Mouse (Mus musculus) v-Abl transformed pro-B cells (cell line): ENCODE data around the gene Zbtb18.

Experiments used
- in situ Hi-C, 2 experiments: fragments of 400-800 bp; cut with MboI; formaldehyde crosslinking; loops; one replicate each; pipeline ENCODE4 v1.15.1; 2025; ENCODE audit not compliant: unreplicated experiment in 2 of 2

Zbtb18 gene

DNA sequence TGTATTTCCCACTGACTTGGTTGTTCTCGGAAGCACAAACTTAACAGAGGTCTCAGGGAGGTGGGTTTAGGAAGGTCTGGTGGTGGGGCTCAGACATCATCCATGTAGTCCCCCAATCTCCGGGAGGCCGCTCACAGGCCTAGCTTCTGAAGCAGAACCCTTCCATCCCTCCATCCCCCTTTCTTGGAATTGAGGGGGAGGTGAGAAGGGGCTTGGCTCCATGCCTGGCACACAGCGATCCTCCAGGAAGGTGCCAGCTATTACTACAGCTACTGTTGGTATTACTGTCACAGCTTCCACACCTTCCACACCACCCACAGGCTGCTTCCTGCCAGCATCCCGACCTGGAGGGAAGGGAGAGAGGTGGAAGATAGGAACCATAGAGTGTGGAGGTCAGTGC, 26.3 kb downstream of the Zbtb18 start:
- in situ Hi-C loops, result loop anchor here in 1 of 2 experiments (5.0 to 25.0 kb wide), 3 partner anchors 41 to 1831 kb away; partner anchors contain the start of gene Fh1

- in situ Hi-C loops, result loop anchor here in 1 of 2 experiments (25.0 kb wide), 1 partner anchor 1833 kb away; the partner anchor contains the start of gene Fh1
These were observed 27.9 kb downstream of the Zbtb18 start for GRCm38 (mm10) chr1:177470091-177470490.

DNA sequence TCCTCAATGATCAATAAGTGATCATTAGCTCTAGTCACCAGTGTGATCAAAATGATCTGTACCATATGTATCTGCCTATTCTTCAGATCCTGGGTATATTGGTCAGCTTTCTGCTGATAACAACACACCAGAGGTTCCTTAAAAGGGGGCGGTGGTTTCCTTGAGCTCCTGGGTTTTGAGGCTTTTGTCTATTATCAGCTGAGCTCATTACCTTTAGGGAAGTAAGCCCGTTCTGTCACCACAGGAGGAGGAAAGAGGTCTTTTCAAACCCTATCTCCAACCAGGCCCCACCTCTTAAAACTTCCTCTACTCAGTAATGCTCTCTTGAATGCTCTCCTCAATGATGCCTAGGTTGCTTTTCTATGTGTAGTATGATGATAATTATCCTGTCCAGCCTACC, 28.8 kb downstream of the Zbtb18 start:
- in situ Hi-C loops, result loop anchor here in 1 of 2 experiments (25.0 kb wide), 1 partner anchor 1834 kb away; the partner anchor contains the start of gene Fh1

- in situ Hi-C loops, result no loop called here
These were observed 33.5 kb downstream of the Zbtb18 start for GRCm38 (mm10) chr1:177475542-177476197.

GRCm38 (mm10) chr1:177478578-177478977, 36.4 kb downstream of the Zbtb18 start:
- in situ Hi-C loops, result no loop called here

DNA sequence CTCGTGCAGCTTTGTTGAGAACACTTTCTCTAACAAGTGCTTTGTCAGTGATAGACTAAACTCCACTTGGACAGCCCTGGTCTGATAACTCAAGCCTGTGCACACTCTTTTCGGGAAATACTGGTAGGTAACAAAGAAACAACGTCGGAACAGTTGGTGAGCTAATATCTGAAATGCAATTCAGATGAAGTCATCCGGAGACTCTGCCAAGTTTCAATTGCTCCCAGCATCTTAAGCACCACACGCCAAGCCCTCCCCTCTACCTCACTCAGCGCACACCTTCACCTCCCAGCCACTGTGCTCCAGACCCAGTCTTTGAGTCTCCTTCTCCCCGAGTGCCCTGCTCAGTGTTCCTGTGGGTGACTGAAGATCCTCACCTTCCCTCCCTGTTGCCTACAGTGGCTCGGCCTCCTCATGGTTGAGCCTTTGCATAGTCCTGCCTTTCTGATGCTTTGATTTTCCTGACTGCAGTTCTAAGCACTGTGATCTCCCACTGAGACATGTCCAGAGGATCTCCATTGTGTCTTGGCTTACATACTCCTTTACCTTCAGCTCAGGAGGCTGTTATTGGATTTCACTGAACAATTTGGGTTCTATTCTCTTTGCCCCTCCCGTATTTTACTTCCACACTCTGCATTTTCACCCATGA, 37.3 kb downstream of the Zbtb18 start:
- in situ Hi-C loops, result no loop called here

GRCm38 (mm10) chr1:177483612-177484011, 41.5 kb downstream of the Zbtb18 start:
- in situ Hi-C loops, result no loop called here

DNA sequence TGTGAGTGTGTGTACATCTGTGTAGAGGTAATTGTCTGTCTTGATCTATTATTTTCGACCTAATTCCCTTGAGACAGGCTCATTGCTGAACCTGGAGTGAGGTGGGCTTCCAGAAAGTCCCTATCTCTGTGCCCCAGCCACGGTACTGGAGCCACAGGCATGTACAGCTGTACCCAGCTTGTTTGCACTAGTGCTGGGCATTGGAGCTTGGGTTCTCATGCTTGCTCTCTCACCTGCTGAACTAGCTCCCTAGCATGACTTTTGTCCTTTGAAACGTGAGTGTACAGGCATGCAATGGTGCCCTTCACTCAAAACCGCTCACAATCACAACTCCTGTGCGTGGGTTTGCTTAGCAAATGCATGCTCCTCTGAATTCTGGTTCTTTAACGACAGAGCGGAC, 42.1 kb downstream of the Zbtb18 start:
- in situ Hi-C loops, result no loop called here

DNA sequence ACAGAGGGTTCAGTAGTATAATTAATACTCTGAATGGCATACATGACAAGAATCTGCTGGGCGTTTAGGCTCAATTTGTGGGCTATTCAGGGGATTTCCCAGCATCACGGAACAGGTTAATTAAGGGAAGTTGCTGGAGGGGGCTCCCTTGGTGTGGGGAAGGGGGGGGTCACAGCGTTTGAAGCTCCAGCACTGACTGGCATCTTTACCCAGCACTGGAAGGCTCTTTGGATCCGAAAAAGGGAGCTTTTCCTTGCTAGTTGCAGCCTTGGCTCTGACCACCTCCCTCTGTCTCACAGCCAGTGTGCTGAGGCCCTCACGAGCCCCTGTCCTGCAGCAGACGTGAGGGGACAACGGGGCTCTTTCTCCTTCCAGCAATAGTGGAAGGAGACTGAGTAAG, 42.5 kb downstream of the Zbtb18 start:
- in situ Hi-C loops, result no loop called here

DNA sequence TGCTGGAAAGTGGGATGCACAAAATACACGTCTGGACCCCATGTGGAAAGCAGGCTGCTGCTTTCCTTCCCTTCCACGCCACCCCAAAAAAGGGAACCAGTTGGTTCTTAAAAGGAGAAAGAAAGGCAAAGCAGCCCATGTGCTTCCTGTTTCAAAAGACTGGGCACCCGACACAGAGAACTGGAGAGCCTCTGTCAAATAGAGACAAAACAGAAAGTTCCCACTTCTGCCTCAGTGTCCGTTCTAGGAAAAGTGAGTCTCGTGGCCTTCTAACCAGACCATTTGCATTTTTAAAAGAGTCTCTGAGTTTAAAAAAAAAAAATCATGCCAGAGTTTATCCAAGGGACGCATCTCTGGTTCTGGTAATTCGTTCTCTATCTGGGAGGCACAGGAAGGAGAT, 47.7 kb downstream of the Zbtb18 start:
- in situ Hi-C loops, result no loop called here

DNA sequence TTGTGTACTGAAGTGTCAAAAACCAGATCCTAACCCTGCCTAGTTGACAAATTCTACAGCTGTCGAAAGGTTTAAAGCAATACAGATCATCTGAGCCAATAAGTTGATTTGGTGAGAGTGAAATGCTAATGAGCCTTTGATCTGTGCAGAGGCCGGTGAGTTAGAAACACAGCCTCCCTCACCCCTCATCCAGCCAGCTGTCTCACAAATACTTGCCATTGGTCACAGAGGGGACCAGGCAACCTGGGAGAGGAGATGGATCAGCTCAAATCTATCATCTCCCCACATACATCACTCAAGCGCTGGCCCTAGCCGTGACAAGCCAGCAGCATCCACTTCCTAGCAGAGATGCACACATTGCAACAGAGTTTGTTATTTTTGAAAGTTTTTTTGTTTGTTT, 48.7 kb downstream of the Zbtb18 start:
- in situ Hi-C loops, result no loop called here

DNA sequence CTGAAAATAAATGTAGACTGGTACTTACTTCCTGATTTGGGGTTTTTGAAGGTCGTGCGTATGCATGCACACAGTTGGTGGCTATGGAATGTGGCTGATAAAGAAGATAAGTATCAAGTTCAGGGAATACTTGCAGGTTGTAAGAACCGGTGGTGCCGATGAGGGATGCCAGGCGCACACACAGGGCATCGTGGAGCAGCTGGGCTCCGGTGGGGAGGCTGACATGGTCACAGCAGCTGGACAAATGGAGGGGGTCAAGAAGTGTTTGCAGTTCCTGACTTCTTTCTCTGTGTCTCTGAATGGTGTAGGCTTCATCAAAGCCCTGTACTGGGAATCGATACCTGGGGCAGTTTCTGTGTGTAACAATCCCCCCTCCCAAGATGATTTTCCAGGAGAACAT, 49.1 kb downstream of the Zbtb18 start:
- in situ Hi-C loops, result no loop called here

DNA sequence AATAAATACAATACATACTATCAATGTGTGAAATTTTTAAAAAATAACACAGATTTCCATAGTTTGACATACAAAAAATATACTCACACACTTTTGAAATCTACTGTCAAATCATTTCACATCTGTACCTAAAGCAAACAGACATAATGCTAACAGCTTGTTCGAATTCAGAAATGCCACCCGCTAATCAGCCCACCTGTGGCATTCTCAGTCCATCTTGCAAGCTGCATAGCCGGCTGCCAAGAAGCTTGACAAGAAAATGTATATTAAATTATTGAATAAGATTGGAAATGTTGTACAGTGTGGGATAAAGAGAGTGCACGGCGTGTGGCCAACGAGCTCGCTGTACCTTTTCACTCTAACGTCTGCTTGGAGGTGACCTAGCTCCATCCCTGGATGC, 52.2 kb downstream of the Zbtb18 start:
- in situ Hi-C loops, result no loop called here

DNA sequence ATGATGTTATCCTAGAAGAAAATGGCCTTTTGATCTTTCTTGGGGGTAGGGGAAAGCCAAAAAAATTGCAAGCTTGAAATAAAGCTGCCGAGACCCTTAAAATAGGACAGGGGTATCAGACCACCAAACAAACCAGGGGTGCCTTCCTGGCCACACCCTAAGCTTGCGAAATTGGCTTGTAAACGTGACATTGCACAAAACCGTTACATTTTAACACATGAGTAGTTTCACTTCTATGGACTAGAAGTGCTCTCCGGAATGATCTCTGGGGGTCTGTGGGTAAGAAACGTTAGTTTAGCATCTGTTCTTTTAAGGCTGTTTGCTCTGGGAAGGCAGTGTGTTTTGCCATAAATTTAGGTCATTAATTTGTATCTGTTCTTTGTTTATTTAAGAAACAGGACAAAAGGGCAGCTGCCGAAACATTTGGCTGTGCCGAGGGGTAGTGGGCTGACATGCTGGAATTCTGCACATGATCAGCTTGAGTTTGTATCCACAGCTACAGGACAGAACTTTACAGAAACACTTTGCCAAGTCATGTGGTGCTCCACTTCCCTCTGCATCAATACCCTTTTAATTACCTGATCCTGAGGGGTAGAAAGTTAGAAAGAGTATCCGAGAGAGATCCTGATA, 52.9 kb downstream of the Zbtb18 start:
- in situ Hi-C loops, result no loop called here
